Mouse (Mus musculus): ENCODE measurements at regions not wholly inside any gene's neighbourhood (a gene's known extent, or its start where the extent isn't known, plus 50 kb on each side); places are given as distances from the start of the nearest gene placed in this dataset.
A peak's percentile ranks its signal among the peaks of the same experiment; 100 is the strongest.

GRCm38 (mm10) chr13:48016051-48016450 is 245.0 kb upstream of the Id4 start:
- Histone ChIP-seq H3K4me3 (no peak overlapping the region), H3K4me1 (peaks cover 9% of the 10 kb centered on the region; the same call in 1 of the 2 replicates), H3K36me3 (no peaks in the 10 kb centered on the region), H3K27ac (no peak overlapping the region), H3K9ac (no peak overlapping the region), H3K4me2 (no peak overlapping the region), H3K9me3 (no peaks in the 10 kb centered on the region), H3K27me3 (no peaks in the 10 kb centered on the region)
- WGBS, result 78% methylated on average over 3 of the region's 3 CpGs
- ATAC-seq (ENCODE audit: insufficient number of reproducible peaks, insufficient read depth, low FRiP score, low TSS enrichment, low read depth), result no peak

DNA sequence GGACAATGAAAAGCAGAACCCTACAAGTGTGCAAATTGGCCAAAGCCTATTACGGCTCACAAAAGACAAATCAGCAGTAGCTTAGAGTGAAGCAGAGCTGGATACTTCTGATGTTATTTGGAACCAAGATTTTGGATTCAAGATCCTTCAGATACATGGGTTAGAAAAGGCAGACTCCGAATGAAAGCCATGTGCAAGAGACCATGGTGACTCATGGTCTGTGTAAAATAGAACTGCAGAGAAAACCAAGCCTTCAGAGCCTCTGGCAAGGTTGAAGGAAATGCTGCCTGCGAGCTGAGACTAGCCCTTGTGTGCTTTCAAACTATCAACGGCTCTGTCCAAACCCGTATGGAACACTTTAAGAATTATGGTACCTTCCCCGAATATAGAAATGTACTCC is 244.4 kb upstream of the Id4 start:
- WGBS, result 80% methylated on average over 6 of the region's 6 CpGs
- ATAC-seq (ENCODE audit: insufficient number of reproducible peaks, insufficient read depth, low FRiP score, low TSS enrichment, low read depth), result no peak
- H3K4me1 ChIP-seq, result peaks cover 9% of the 10 kb centered on the region; the same call in 1 of the 2 replicates

GRCm38 (mm10) chr13:48017649-48018048 is 243.4 kb upstream of the Id4 start:
- no peak for ATAC-seq (ENCODE audit: insufficient number of reproducible peaks, insufficient read depth, low FRiP score, low TSS enrichment, low read depth)
- WGBS, result 73% methylated on average over 8 of the region's 8 CpGs
- H3K4me1 ChIP-seq, result peaks cover 9% of the 10 kb centered on the region; the same call in 1 of the 2 replicates
- H3K4me3 ChIP-seq, result no peak overlapping the region
- H3K36me3 ChIP-seq, result no peaks in the 10 kb centered on the region
- no peak overlapping the region for H3K4me2 ChIP-seq
- H3K27ac ChIP-seq, result no peak overlapping the region
- H3K9ac ChIP-seq, result no peak overlapping the region
- H3K27me3 ChIP-seq, result no peaks in the 10 kb centered on the region
- no peaks in the 10 kb centered on the region for H3K9me3 ChIP-seq

More for the DNA sequence above, 244.4 kb upstream of the Id4 start:
- Histone ChIP-seq H3K4me3 (no peak overlapping the region), H3K36me3 (no peaks in the 10 kb centered on the region), H3K4me2 (no peak overlapping the region), H3K27me3 (no peaks in the 10 kb centered on the region), H3K9ac (no peak overlapping the region), H3K27ac (no peak overlapping the region), H3K9me3 (no peaks in the 10 kb centered on the region)

- Histone ChIP-seq H3K27me3 (no peaks in the 10 kb centered on the region), H3K9ac (no peak overlapping the region), H3K36me3 (no peaks in the 10 kb centered on the region), H3K4me3 (no peak overlapping the region), H3K9me3 (no peaks in the 10 kb centered on the region), H3K4me2 (no peak overlapping the region), H3K27ac (no peak overlapping the region), H3K4me1 (peaks cover 9% of the 10 kb centered on the region; the same call in 1 of the 2 replicates)
- no peak for ATAC-seq (ENCODE audit: insufficient number of reproducible peaks, insufficient read depth, low FRiP score, low TSS enrichment, low read depth)
- WGBS, result 74% methylated on average over 5 of the region's 5 CpGs
Observed at GRCm38 (mm10) chr13:48018606-48019005, 242.4 kb upstream of the Id4 start.

- 66% methylated on average over 7 of the region's 7 CpGs for WGBS
- no peak for ATAC-seq (ENCODE audit: insufficient number of reproducible peaks, insufficient read depth, low FRiP score, low TSS enrichment, low read depth)
- no peak overlapping the region for H3K4me3 ChIP-seq
- no peak overlapping the region for H3K27ac ChIP-seq
- H3K36me3 ChIP-seq, result no peaks in the 10 kb centered on the region
- no peak overlapping the region for H3K9ac ChIP-seq
- no peaks in the 10 kb centered on the region for H3K9me3 ChIP-seq
- peaks cover 11% of the 10 kb centered on the region; the same call in 1 of the 2 replicates for H3K4me1 ChIP-seq
- no peaks in the 10 kb centered on the region for H3K27me3 ChIP-seq
- no peak overlapping the region for H3K4me2 ChIP-seq
Observed at GRCm38 (mm10) chr13:48022958-48023615, 237.9 kb upstream of the Id4 start.

DNA sequence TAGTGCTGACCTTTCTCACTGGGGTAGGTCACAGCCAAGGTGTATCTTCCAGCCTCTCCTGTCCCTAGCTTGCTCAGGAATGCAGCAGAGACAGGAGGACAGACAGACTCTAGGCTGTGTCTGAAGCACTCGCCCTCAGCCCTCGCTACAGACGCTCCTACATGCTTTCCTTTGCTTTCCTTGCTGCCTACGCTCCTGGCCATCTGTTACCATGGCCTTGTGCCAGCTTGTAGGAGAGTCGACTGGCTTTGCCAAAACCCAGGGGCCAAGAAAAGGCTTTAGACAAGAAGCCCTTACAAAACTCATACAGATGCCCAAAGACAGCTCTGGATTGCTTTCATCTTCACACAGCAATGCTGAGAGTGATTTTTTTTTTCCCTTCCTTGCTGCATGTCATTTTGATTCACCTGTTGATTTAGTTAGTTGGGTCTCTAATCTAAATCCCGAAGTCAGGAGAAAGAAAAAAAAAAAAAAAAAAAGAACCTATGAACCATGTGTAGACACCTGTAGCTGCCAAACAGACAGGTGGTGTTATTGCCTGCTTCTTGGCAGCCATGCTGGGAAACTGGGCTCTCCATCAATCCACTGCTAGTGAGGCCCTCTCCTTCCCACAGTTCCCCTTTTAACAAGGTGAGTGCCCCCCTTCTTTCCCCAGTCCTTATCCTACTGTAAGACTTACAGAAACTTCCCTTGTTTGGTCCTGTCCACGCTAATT is 233.1 kb upstream of the Id4 start:
- Histone ChIP-seq H3K9me3 (no peaks in the 10 kb centered on the region), H3K9ac (no peak overlapping the region), H3K4me3 (no peak overlapping the region), H3K36me3 (no peaks in the 10 kb centered on the region), H3K27ac (peak overlapping the region; percentile 55; the same call in 1 of the 2 replicates), H3K4me1 (peaks cover 6% of the 10 kb centered on the region; the same call in 1 of the 2 replicates), H3K27me3 (no peaks in the 10 kb centered on the region), H3K4me2 (no peak overlapping the region)
- 40% methylated on average over 7 of the region's 7 CpGs for WGBS
- ATAC-seq (ENCODE audit: insufficient number of reproducible peaks, insufficient read depth, low FRiP score, low TSS enrichment, low read depth), result no peak

- peaks cover 6% of the 10 kb centered on the region; the same call in 1 of the 2 replicates for H3K4me1 ChIP-seq
- no peaks in the 10 kb centered on the region for H3K27me3 ChIP-seq
- no peak overlapping the region for H3K4me2 ChIP-seq
- no peak overlapping the region for H3K27ac ChIP-seq
- H3K9me3 ChIP-seq, result no peaks in the 10 kb centered on the region
- 72% methylated on average over 8 of the region's 8 CpGs for WGBS
- no peaks in the 10 kb centered on the region for H3K36me3 ChIP-seq
- H3K9ac ChIP-seq, result no peak overlapping the region
- no peak for ATAC-seq (ENCODE audit: insufficient number of reproducible peaks, insufficient read depth, low FRiP score, low TSS enrichment, low read depth)
- no peak overlapping the region for H3K4me3 ChIP-seq
Observed at GRCm38 (mm10) chr13:48031491-48031890, 229.5 kb upstream of the Id4 start.

DNA sequence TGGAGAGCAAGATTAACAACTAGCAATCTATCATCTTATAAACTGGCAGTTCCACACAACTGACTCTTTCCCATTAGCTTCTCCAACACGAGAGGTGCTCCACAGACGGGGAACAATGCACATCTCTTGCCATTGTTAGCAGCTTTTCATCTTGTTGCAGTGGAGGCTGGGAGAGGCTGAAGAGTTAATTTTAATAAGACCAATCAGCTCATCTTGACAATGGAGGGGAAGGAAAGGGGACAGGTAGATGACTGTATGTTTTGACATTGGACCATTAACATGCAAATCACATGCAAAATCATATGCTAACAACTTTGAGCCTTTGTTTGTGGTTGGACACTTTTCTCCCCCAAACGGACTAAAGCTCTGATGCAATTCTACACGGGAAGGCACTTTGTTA is 218.9 kb upstream of the Id4 start:
- no peak overlapping the region for H3K4me2 ChIP-seq
- WGBS, result 74% methylated on average over 4 of the region's 4 CpGs
- no peaks in the 10 kb centered on the region for H3K9me3 ChIP-seq
- H3K4me3 ChIP-seq, result no peak overlapping the region
- H3K27me3 ChIP-seq, result no peaks in the 10 kb centered on the region
- no peaks in the 10 kb centered on the region for H3K36me3 ChIP-seq
- H3K9ac ChIP-seq, result no peak overlapping the region
- no peak for ATAC-seq (ENCODE audit: insufficient number of reproducible peaks, insufficient read depth, low FRiP score, low TSS enrichment, low read depth)
- H3K4me1 ChIP-seq, result peaks cover 5% of the 10 kb centered on the region; the same call in 1 of the 2 replicates
- no peak overlapping the region for H3K27ac ChIP-seq

GRCm38 (mm10) chr13:48042572-48042971 is 218.5 kb upstream of the Id4 start:
- Histone ChIP-seq H3K4me2 (no peak overlapping the region), H3K27me3 (no peaks in the 10 kb centered on the region), H3K27ac (no peak overlapping the region), H3K9me3 (no peaks in the 10 kb centered on the region), H3K4me1 (peaks cover 5% of the 10 kb centered on the region; the same call in 1 of the 2 replicates), H3K4me3 (no peak overlapping the region), H3K9ac (no peak overlapping the region), H3K36me3 (no peaks in the 10 kb centered on the region)
- WGBS, result 88% methylated on average over 6 of the region's 6 CpGs
- ATAC-seq (ENCODE audit: insufficient number of reproducible peaks, insufficient read depth, low FRiP score, low TSS enrichment, low read depth), result no peak

DNA sequence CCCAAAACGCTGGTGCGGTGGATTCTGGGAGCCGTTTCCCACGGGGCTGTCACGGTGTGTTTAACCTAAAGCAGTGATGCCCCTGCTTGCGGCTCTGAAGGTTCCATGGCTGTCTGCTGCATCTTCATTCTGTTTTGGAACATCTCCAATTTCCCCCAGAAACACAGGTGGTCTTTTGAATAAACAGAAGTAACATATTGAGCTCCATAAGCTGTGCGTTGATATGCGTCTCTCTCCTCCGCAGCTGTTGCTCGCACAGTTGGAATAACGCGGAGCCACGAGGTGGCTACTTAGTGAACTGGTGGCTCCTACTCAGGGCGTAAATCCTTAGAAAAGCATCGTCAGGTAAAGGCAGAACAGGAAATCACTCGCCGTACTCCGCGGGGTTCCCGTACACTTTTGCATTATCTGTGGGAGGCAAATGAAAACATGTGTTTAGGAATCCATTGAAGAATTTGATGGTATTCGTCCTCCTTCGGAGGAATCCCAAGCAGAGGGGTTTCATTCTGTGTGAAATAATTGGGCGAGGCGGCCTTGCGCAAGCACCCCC is 214.8 kb upstream of the Id4 start:
- H3K36me3 ChIP-seq, result no peaks in the 10 kb centered on the region
- no peak overlapping the region for H3K27ac ChIP-seq
- H3K4me3 ChIP-seq, result no peak overlapping the region
- no peaks in the 10 kb centered on the region for H3K9me3 ChIP-seq
- no peak for ATAC-seq (ENCODE audit: insufficient number of reproducible peaks, insufficient read depth, low FRiP score, low TSS enrichment, low read depth)
- no peak overlapping the region for H3K9ac ChIP-seq
- 67% methylated on average over 25 of the region's 25 CpGs for WGBS
- H3K27me3 ChIP-seq, result no peaks in the 10 kb centered on the region
- peaks cover 5% of the 10 kb centered on the region; the same call in 1 of the 2 replicates for H3K4me1 ChIP-seq
- no peak overlapping the region for H3K4me2 ChIP-seq

- no peaks in the 10 kb centered on the region for H3K9me3 ChIP-seq
- H3K9ac ChIP-seq, result no peak overlapping the region
- H3K4me3 ChIP-seq, result no peak overlapping the region
- peaks cover 5% of the 10 kb centered on the region; the same call in 1 of the 2 replicates for H3K4me1 ChIP-seq
- no peaks in the 10 kb centered on the region for H3K36me3 ChIP-seq
- no peak overlapping the region for H3K4me2 ChIP-seq
- H3K27me3 ChIP-seq, result no peaks in the 10 kb centered on the region
- no peak overlapping the region for H3K27ac ChIP-seq
- no peak for ATAC-seq (ENCODE audit: insufficient number of reproducible peaks, insufficient read depth, low FRiP score, low TSS enrichment, low read depth)
- whole genome bisulfite sequencing, result 91% methylated on average over 6 of the region's 6 CpGs
Observed at GRCm38 (mm10) chr13:48049796-48050195, 211.2 kb upstream of the Id4 start.

GRCm38 (mm10) chr13:48074630-48075029 is 186.4 kb upstream of the Id4 start:
- Histone ChIP-seq H3K27ac (no peak overlapping the region), H3K36me3 (no peaks in the 10 kb centered on the region), H3K27me3 (no peaks in the 10 kb centered on the region), H3K4me2 (no peak overlapping the region), H3K9ac (no peak overlapping the region), H3K9me3 (no peaks in the 10 kb centered on the region), H3K4me1 (no peaks in the 10 kb centered on the region), H3K4me3 (no peak overlapping the region)
- ATAC-seq (ENCODE audit: insufficient number of reproducible peaks, insufficient read depth, low FRiP score, low TSS enrichment, low read depth), result no peak

Data from embryonic facial prominence, embryonic 13.5 days (tissue).